Mouse (Mus musculus) small intestine, adult 2 months (tissue): ENCODE measurements at regions not wholly inside any gene's neighbourhood (a gene's known extent, or its start where the extent isn't known, plus 50 kb on each side); places are given as distances from the start of the nearest gene placed in this dataset.

Experiments
- CTCF ChIP-seq: fragments of 200-500 bp; IDR thresholded peaks from 2 replicates; pipeline ENCODE4 v1.5.1; 2012; ENCODE audit warnings: low read depth, mild to moderate bottlenecking, control low read depth, inconsistent platforms, low read length, moderate library complexity, mixed read lengths; ENCODE audit not compliant: insufficient replicate concordance, insufficient read length; ENCODE audit errors: extremely low read depth
- POLR2A ChIP-seq: fragments of 200-500 bp; IDR thresholded peaks from 2 replicates; pipeline ENCODE4 v1.6.1; 2012; ENCODE audit warnings: low read depth, mild to moderate bottlenecking, control low read depth, inconsistent platforms, low read length, moderate library complexity

- TF ChIP-seq CTCF (no peak), POLR2A (no peak)
Measured at GRCm38 (mm10) chr17:4786524-4786923, 207.6 kb upstream of the Arid1b start.
